Mouse (Mus musculus) bone marrow macrophage, adult 2 months (primary cell): Measurements from ENCODE around the gene B3gnt6.

Experiments
- CTCF ChIP-seq: IDR thresholded peaks from 2 replicates; pipeline ENCODE4 v1.5.1; 2012; ENCODE audit warnings: low read depth, mild to moderate bottlenecking, low read length, moderate library complexity
- POLR2A ChIP-seq: IDR thresholded peaks from 2 replicates; pipeline ENCODE4 v1.6.1; 2012; ENCODE audit warnings: mild to moderate bottlenecking, low read depth, low read length, borderline replicate concordance

- TF ChIP-seq POLR2A (no peak), CTCF (no peak)
These were observed 53.9 kb downstream of the B3gnt6 start, which contains the start of gene Omp for GRCm38 (mm10) chr7:98145402-98145801.
